Mouse (Mus musculus) heart, postnatal 0 days (tissue): ENCODE measurements at regions not wholly inside any gene's neighbourhood (a gene's known extent, or its start where the extent isn't known, plus 50 kb on each side); places are given as distances from the start of the nearest gene placed in this dataset.

ENCODE experiments used
- CTCF ChIP-seq: IDR thresholded peaks from 2 replicates; pipeline ENCODE4 v1.5.1; 2016; ENCODE audit warnings: antibody characterized with exemption, control low read depth, low read depth
- EP300 ChIP-seq: IDR thresholded peaks from 2 replicates; pipeline ENCODE4 v1.6.1; 2016; ENCODE audit warnings: antibody characterized with exemption, low read depth

- no peak for TF ChIP-seq CTCF
- no peak for TF ChIP-seq EP300
These were observed 199.4 kb downstream of the Mreg start for GRCm38 (mm10) chr1:72012710-72013109.
